Mouse (Mus musculus) ES-E14 (cell line): ENCODE measurements at regions not wholly inside any gene's neighbourhood (a gene's known extent, or its start where the extent isn't known, plus 50 kb on each side); places are given as distances from the start of the nearest gene placed in this dataset.

Source experiments
- DNase-seq: peaks from one replicate; pipeline ENCODE4 v3.0.0-alpha.2; 2013; ENCODE audit warnings: low read depth, low spot score
- H3K27ac ChIP-seq: 2 replicates; pipeline ENCODE4 v1.5.1; 2012; ENCODE audit warnings: low read depth, mild to moderate bottlenecking, low read length, moderate library complexity, mixed read lengths; ENCODE audit not compliant: poor library complexity, insufficient read depth, severe bottlenecking
- H3K36me3 ChIP-seq: 2 replicates; pipeline ENCODE4 v1.6.1; 2012; ENCODE audit warnings: mild to moderate bottlenecking, low read length, moderate library complexity, mixed read lengths; ENCODE audit not compliant: control insufficient read depth, poor library complexity, insufficient read depth, severe bottlenecking
- H3K4me1 ChIP-seq, 2 experiments: fragments of 150-350 bp in 1 of 2; sonication (generic) in 1 of 2; 2 replicates each; pipeline ENCODE4 v1.6.1; 2012; ENCODE audit warnings: low read length in 2 of 2, mild to moderate bottlenecking in 1 of 2, mixed read lengths in 1 of 2; ENCODE audit not compliant: control insufficient read depth in 2 of 2, insufficient read depth in 2 of 2, poor library complexity in 1 of 2
- H3K4me3 ChIP-seq, 2 experiments: fragments of 150-350 bp in 1 of 2; sonication (generic) in 1 of 2; 2 replicates each; pipeline ENCODE4 v1.5.1; 2012; ENCODE audit warnings: low read length in 2 of 2, low read depth in 1 of 2, mild to moderate bottlenecking in 1 of 2, mixed read lengths in 1 of 2; ENCODE audit not compliant: insufficient read depth in 1 of 2, poor library complexity in 1 of 2, severe bottlenecking in 1 of 2
- H3K9ac ChIP-seq: 2 replicates; pipeline ENCODE4 v1.6.1; 2012; ENCODE audit warnings: low read depth, mild to moderate bottlenecking, low read length, mixed read lengths; ENCODE audit not compliant: poor library complexity, insufficient read depth, severe bottlenecking
- H3K9me3 ChIP-seq: fragments of 150-350 bp; sonication (generic); 2 replicates; pipeline ENCODE4 v1.6.1; 2012; ENCODE audit warnings: low read depth, mild to moderate bottlenecking, low read length; ENCODE audit not compliant: control insufficient read depth, insufficient read depth
- CHD2 ChIP-seq: IDR thresholded peaks from 2 replicates; pipeline ENCODE4 v1.6.1; 2014; ENCODE audit warnings: mild to moderate bottlenecking, low read depth, low read length, inconsistent platforms
- HCFC1 ChIP-seq: IDR thresholded peaks from 2 replicates; pipeline ENCODE4 v1.6.1; 2012; ENCODE audit warnings: low read length, inconsistent platforms, borderline replicate concordance; ENCODE audit not compliant: insufficient read depth
- MAFK ChIP-seq: IDR thresholded peaks from 2 replicates; pipeline ENCODE4 v1.6.1; 2014; ENCODE audit warnings: mild to moderate bottlenecking, low read depth, low read length, inconsistent platforms; ENCODE audit not compliant: insufficient read depth
- ZC3H11A ChIP-seq: IDR thresholded peaks from 2 replicates; pipeline ENCODE4 v1.6.1; 2012; ENCODE audit warnings: low read depth, mild to moderate bottlenecking, inconsistent platforms, low read length, borderline replicate concordance
- ZNF384 ChIP-seq: IDR thresholded peaks from 2 replicates; pipeline ENCODE4 v1.6.1; 2012; ENCODE audit warnings: low read depth, low read length, inconsistent platforms
- in situ Hi-C, 2 experiments: fragments of 600-800 bp; cut with MboI; formaldehyde crosslinking; loops; one replicate each; pipeline ENCODE4 v1.15.1; 2025; ENCODE audit warnings: low sequenced_read_pairs in 2 of 2, inconsistent platforms in 1 of 2; ENCODE audit not compliant: unreplicated experiment in 2 of 2

GRCm38 (mm10) chr15:71275876-71276565, 2558.3 kb upstream of the Gm6569 start:
- Histone ChIP-seq H3K36me3 (no peaks in the 10 kb centered on the region), H3K27ac (no peak overlapping the region), H3K4me1 (no peaks in the 10 kb centered on the region), H3K9ac (no peak overlapping the region), H3K4me3 (no peak overlapping the region), H3K9me3 (no peaks in the 10 kb centered on the region)
- DNase-seq: no peak
- in situ Hi-C loops: no loop called here
- TF ChIP-seq CHD2: no peak
- TF ChIP-seq MAFK: no peak
- TF ChIP-seq HCFC1: no peak
- TF ChIP-seq ZNF384: no peak
- no peak for TF ChIP-seq ZC3H11A

DNA sequence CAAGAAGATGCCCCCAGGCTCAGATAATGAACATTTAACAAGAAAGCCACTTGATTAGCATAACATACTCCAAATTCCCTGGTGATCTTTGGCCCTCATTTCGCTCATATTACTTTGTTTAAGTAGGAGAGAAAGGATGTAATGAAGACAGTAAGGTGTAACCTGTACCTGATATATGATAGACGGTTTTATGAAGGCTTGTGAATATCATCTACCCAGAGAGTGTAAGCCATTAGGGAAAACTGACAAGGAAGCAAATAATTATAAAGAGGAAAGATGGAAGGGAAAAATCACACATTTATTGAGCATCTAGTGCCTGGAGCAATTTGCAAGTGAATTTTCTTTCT, 2557.8 kb upstream of the Gm6569 start:
- no peak overlapping the region for H3K27ac ChIP-seq
- no peak overlapping the region for H3K9ac ChIP-seq
- DNase-seq: no peak
- H3K36me3 ChIP-seq: no peaks in the 10 kb centered on the region
- TF ChIP-seq CHD2 (no peak), MAFK (no peak), ZNF384 (no peak), ZC3H11A (no peak), HCFC1 (no peak)
- H3K4me1 ChIP-seq: no peaks in the 10 kb centered on the region
- H3K4me3 ChIP-seq: no peak overlapping the region
- in situ Hi-C loops: no loop called here
- H3K9me3 ChIP-seq: no peaks in the 10 kb centered on the region

DNA sequence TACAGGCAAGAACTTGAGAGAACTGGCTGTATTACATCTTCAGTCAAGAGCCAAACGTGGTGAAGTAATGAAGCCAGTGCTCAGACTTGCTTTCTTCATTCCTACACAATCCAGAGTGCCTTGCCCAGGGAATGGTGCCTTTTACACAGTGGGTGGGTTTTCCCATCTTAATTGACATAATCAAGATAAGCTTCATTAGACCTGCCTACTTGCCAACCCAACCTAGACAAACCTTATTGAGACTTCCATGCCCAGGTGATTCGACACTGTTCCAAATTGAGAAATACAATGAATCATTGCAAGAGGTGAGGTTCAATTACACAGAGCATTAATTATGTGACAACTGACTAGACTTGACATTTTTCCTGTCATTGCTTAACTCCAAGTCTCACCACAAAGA, 2557.0 kb upstream of the Gm6569 start:
- Histone ChIP-seq H3K4me1 (no peaks in the 10 kb centered on the region), H3K4me3 (no peak overlapping the region), H3K36me3 (no peaks in the 10 kb centered on the region), H3K9me3 (no peaks in the 10 kb centered on the region), H3K9ac (no peak overlapping the region), H3K27ac (no peak overlapping the region)
- in situ Hi-C loops: no loop called here
- TF ChIP-seq ZNF384 (no peak), CHD2 (no peak), ZC3H11A (no peak), HCFC1 (no peak), MAFK (no peak)
- no peak for DNase-seq

DNA sequence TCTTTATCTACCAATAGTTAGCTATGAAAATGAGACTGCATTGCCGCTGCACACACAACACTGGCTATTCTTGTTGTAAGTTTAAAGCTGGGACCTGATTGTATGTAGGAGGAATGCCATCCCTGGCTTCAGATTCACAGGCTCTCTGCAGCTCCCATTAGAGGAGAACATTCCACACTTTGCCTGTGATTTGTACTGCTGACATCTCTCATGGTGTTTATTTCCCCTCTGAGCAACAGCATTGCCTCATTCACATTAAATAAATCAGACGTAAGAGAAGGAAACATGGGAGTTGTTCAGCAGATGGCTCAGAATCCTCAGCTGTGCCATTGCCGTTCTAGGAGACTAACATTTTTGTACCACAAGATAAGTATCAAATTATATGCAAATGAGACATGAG, 2550.6 kb upstream of the Gm6569 start:
- no peaks in the 10 kb centered on the region for H3K4me1 ChIP-seq
- in situ Hi-C loops: no loop called here
- H3K9ac ChIP-seq: no peak overlapping the region
- H3K4me3 ChIP-seq: no peak overlapping the region
- H3K27ac ChIP-seq: no peak overlapping the region
- TF ChIP-seq ZC3H11A (no peak), ZNF384 (no peak), HCFC1 (no peak), CHD2 (no peak), MAFK (no peak)
- no peaks in the 10 kb centered on the region for H3K36me3 ChIP-seq
- no peak for DNase-seq
- no peaks in the 10 kb centered on the region for H3K9me3 ChIP-seq

GRCm38 (mm10) chr15:71302541-71302940, 2531.8 kb upstream of the Gm6569 start:
- in situ Hi-C loops: no loop called here
- Histone ChIP-seq H3K4me3 (no peak overlapping the region), H3K27ac (no peak overlapping the region), H3K4me1 (no peaks in the 10 kb centered on the region), H3K36me3 (no peaks in the 10 kb centered on the region), H3K9me3 (no peaks in the 10 kb centered on the region), H3K9ac (no peak overlapping the region)
- TF ChIP-seq CHD2: no peak
- TF ChIP-seq MAFK: no peak
- TF ChIP-seq ZNF384: no peak
- no peak for TF ChIP-seq ZC3H11A
- TF ChIP-seq HCFC1: no peak
- DNase-seq: no peak
